Mouse (Mus musculus): Measurements from ENCODE around the gene F3. TPM values are rescaled to one million over a fixed set of nuclear protein-coding genes. Genes with fewer than 3 reads are reported as not detected.
A peak's percentile ranks its signal among the peaks of the same experiment; 100 is the strongest.
"Not testable (repeated sequence)": the region's sequence is repeated elsewhere in the genome, so short reads cannot be mapped to it uniquely, and the experiment has no call there.

The F3 gene
- polyA plus RNA-seq, 1 experiment from 2014 or later = 5.8 TPM

- Histone ChIP-seq H3K4me3 (no peak overlapping the region), H3K4me2 (no peak overlapping the region), H3K4me1 (replicated peaks) (0 out of 2 replicates have a peak, but pooled peaks cover 7% of the 10 kb centered on the region), H3K9ac (no peak overlapping the region), H3K27me3 (no peaks in the 10 kb centered on the region), H3K9me3 (no peaks in the 10 kb centered on the region), H3K36me3 (peaks cover 13% of the 10 kb centered on the region), H3K27ac (no peak overlapping the region)
- 78% methylated on average over 7 of the region's 7 CpGs for WGBS
- ATAC-seq (ENCODE audit: low FRiP score) = no peak
These were observed 35.0 kb downstream of the F3 start for GRCm38 (mm10) chr3:121758373-121758772.

- Histone ChIP-seq H3K4me3 (no peak overlapping the region), H3K27me3 (no peaks in the 10 kb centered on the region), H3K4me1 (replicated peaks) (no peaks in the 10 kb centered on the region), H3K9ac (no peak overlapping the region), H3K27ac (no peak overlapping the region), H3K36me3 (peaks cover 39% of the 10 kb centered on the region), H3K9me3 (no peaks in the 10 kb centered on the region), H3K4me2 (no peak overlapping the region)
- ATAC-seq (ENCODE audit: low FRiP score) = peak; percentile 85; the same call in 1 of the 2 replicates
- 63% methylated on average over 4 of the region's 4 CpGs for WGBS
These were observed 38.9 kb downstream of the F3 start for GRCm38 (mm10) chr3:121762056-121762852.

GRCm38 (mm10) chr3:121766048-121766447 is 42.7 kb downstream of the F3 start:
- H3K9ac ChIP-seq = no peak overlapping the region
- H3K4me1 ChIP-seq (replicated peaks) = no peaks in the 10 kb centered on the region
- H3K4me3 ChIP-seq = no peak overlapping the region
- H3K27ac ChIP-seq = no peak overlapping the region
- no peaks in the 10 kb centered on the region for H3K27me3 ChIP-seq
- ATAC-seq (ENCODE audit: low FRiP score) = no peak
- no peak overlapping the region for H3K4me2 ChIP-seq
- H3K9me3 ChIP-seq = no peaks in the 10 kb centered on the region
- H3K36me3 ChIP-seq = peaks cover 61% of the 10 kb centered on the region

GRCm38 (mm10) chr3:121766818-121767217 is 43.5 kb downstream of the F3 start:
- ATAC-seq (ENCODE audit: low FRiP score) = no peak
- no peaks in the 10 kb centered on the region for H3K9me3 ChIP-seq
- H3K36me3 ChIP-seq = peaks cover 65% of the 10 kb centered on the region
- H3K4me1 ChIP-seq (replicated peaks) = no peaks in the 10 kb centered on the region
- no peaks in the 10 kb centered on the region for H3K27me3 ChIP-seq
- no peak overlapping the region for H3K4me3 ChIP-seq
- H3K9ac ChIP-seq = no peak overlapping the region
- no peak overlapping the region for H3K27ac ChIP-seq
- 95% methylated on average over 5 of the region's 5 CpGs for WGBS
- H3K4me2 ChIP-seq = no peak overlapping the region

DNA sequence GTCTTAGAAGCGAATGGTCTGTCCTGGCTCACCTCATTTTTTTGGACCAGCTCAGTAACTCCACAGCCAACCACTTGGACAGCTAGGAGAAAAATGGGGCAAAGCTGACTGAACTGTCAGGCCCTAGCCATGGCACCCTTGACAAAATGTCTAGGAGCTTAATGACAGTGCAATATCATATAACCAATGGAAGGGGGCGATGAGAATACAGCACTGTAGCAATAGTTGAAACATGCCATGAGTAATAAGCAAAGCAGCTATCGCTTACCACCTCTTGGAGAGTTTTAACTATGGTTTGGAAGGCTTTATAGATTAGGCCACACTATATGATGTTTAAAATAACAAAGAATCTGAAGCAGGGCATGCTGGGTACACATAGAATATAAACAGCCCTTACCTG is 45.4 kb downstream of the F3 start:
- peaks cover 69% of the 10 kb centered on the region for H3K36me3 ChIP-seq
- no peak overlapping the region for H3K4me2 ChIP-seq
- no peaks in the 10 kb centered on the region for H3K27me3 ChIP-seq
- no peaks in the 10 kb centered on the region for H3K4me1 ChIP-seq (replicated peaks)
- no peak overlapping the region for H3K9ac ChIP-seq
- ATAC-seq (ENCODE audit: low FRiP score) = no peak
- H3K4me3 ChIP-seq = no peak overlapping the region
- H3K27ac ChIP-seq = no peak overlapping the region
- H3K9me3 ChIP-seq = no peaks in the 10 kb centered on the region
- 98% methylated on average over 3 of the region's 3 CpGs for WGBS

- 97% methylated on average over 4 of the region's 4 CpGs for WGBS
- H3K4me3 ChIP-seq; H3K4me2 ChIP-seq; H3K27ac ChIP-seq; H3K4me1 ChIP-seq (replicated peaks); H3K9me3 ChIP-seq; H3K9ac ChIP-seq; ATAC-seq (ENCODE audit: low FRiP score); H3K27me3 ChIP-seq: not testable (repeated sequence)
- H3K36me3 ChIP-seq = peaks cover 41% of the 10 kb centered on the region
These were observed 50.0 kb downstream of the F3 start for GRCm38 (mm10) chr3:121773336-121773735.

DNA sequence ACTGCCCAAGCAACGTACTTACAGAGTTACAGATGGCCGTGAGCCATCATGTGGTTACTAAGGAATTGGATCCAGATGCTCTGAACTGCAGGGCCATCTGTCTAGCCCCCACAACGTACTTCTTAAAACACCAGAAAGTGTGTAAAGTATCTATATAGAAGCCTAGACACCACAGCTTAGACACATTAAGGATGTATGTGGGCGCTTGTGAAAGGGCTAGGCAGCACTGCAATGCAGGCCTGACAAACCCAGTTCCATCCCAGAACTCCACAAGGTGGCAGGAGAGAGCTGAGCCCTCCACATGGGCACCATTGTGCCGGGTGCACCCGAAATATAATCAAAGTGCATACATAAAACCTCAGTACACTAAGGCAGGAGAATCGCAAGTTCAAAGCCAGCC is 54.6 kb downstream of the F3 start:
- H3K4me3 ChIP-seq = no peak overlapping the region
- no peak overlapping the region for H3K27ac ChIP-seq
- H3K9me3 ChIP-seq = no peaks in the 10 kb centered on the region
- no peak overlapping the region for H3K9ac ChIP-seq
- H3K27me3 ChIP-seq = no peaks in the 10 kb centered on the region
- no peak overlapping the region for H3K4me2 ChIP-seq
- no peak; the same call in 1 of the 2 replicates for ATAC-seq (ENCODE audit: low FRiP score)
- 52% methylated on average over 7 of the region's 7 CpGs for WGBS
- H3K4me1 ChIP-seq (replicated peaks) = no peaks in the 10 kb centered on the region
- peaks cover 9% of the 10 kb centered on the region for H3K36me3 ChIP-seq

DNA sequence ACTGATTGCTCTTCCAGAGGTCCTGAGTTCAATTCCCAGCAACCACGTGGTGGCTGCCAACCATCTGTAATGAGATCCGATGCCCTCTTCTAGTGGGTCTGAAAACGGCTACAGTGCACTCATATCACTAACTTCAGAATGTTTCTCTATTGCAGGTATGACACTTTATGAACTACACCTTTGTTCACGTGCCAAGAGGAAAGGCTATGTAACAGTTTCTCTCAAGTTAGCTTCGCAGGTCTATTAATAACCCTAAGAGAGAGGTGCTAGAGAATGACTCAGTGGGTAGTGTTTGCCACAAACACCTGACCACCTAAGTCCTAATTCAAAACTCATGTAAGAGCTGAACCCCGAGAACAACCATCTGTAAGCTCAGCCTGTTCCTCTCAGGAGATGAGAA is 59.7 kb downstream of the F3 start:
- 95% methylated on average over 6 of the region's 6 CpGs for WGBS
- Histone ChIP-seq H3K27me3 (no peaks in the 10 kb centered on the region), H3K36me3 (0 out of 2 replicates have a peak, but pooled peaks cover 3% of the 10 kb centered on the region), H3K9me3 (no peaks in the 10 kb centered on the region), H3K4me1 (replicated peaks) (no peaks in the 10 kb centered on the region), H3K4me3 (no peak overlapping the region), H3K27ac (no peak overlapping the region), H3K9ac (no peak overlapping the region), H3K4me2 (no peak overlapping the region)
- no peak for ATAC-seq (ENCODE audit: low FRiP score)

Other genes with a start within 250 kb of the F3 start
- 0.78 and 1.3 TPM in 2 replicates for gene Slc44a3, start 191.1 kb upstream of the F3 start, polyA plus RNA-seq (2015; fragmentation: Nextera tagmentation; extraction: Ambion mirVana)
- gene 4930432M17Rik, start 52.8 kb upstream of the F3 start, polyA plus RNA-seq (2015; fragmentation: Nextera tagmentation; extraction: Ambion mirVana) = not detected in 2 replicates
- 69.1 and 70.6 TPM in 2 replicates for gene Abcd3, start 91.8 kb downstream of the F3 start, polyA plus RNA-seq (2015; fragmentation: Nextera tagmentation; extraction: Ambion mirVana)
- 30.0 and 31.4 TPM in 2 replicates for gene Arhgap29, start 229.0 kb downstream of the F3 start, polyA plus RNA-seq (2015; fragmentation: Nextera tagmentation; extraction: Ambion mirVana)

All from hindbrain, embryonic 13.5 days (tissue).